Mouse (Mus musculus): ENCODE measurements around the gene Slc15a3.

The Slc15a3 gene

DNA sequence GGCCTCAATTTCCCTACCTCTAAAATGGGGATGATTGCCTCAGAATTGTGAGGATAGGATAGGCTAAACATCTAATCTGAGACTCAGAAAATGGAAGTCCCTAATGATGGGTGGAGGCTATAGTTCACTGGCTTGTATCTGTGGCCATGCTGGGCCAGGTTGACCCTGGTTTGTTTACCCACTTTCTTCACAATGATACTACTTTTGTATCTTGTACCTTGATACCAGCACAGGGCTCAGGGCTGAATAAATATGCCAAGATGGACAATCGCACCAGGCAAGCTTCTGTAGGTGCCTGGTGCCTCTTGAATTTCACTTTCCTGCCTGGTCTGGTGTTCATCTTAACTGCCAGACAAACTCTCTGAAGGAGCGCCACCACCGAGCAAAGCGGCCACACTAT, 17.0 kb upstream of the Slc15a3 start:
- no peak for DNase-seq

- no peak for DNase-seq
These were observed 15.5 kb upstream of the Slc15a3 start for GRCm38 (mm10) chr19:10824061-10824460.

- no peak for DNase-seq
These were observed 11.2 kb upstream of the Slc15a3 start for GRCm38 (mm10) chr19:10828321-10828720.

DNA sequence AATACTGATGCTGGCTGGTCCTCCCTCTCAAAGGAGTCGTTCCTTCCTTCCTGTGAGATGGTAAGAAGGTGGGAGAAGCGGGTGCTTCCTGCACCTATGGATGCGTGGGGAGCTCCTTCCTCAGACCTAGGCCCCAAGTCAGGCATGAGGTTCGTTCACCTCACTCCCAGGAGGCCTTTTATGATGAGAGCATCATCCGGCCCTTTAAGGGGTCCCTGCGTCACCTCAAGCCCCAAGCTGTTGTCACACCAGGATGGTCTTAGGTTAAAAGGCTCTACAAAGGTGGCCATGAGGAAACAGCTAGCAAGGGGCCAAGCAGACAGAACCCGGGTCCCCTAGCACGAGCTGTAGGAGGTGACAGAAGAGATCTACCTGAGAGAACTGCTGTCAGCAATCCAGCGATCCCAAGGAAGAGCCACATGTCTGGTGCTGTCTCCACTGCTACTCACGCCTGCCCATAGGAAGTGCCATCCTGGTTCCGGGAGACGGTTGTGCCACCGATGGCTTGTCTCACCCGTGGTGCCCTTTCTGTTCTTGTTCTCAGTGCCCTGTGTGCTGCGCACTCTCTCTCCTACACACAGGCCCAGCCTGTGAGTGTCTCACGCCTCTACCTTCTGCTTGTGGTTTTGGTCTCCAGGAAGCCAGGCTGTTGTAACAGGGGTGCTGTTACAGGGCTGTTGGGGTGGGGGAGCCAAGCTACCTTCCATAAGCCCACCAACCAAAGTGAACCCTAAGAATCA, 9.9 kb upstream of the Slc15a3 start, which contains the start of gene Cd6:
Gene Cd6 (minus strand): TSS at position 623 of the 740 bp plus-strand sequence.
- no peak for DNase-seq

- peak; percentile 61 for DNase-seq
These were observed 8.1 kb upstream of the Slc15a3 start for GRCm38 (mm10) chr19:10831424-10831823.

DNA sequence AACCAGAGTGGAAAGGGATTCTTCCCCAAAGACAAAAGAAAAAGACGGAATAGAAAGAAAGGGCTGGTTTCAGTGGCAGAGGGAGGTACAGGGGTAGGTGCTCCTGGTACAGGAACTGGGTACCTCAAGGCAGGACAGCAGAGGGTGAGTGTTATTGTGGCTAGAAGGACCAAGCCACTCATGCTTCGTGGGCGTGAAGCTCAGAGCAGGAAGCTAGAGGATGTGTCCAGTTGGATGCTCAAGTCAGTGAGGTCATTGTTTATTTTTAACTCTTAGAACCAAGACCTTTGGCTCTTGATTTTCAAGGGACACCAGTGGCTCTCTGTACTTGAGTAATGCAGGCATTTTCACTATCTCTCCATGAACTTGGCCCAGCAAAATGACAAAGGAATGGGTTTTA, 7.5 kb upstream of the Slc15a3 start:
- DNase-seq = no peak

DNA sequence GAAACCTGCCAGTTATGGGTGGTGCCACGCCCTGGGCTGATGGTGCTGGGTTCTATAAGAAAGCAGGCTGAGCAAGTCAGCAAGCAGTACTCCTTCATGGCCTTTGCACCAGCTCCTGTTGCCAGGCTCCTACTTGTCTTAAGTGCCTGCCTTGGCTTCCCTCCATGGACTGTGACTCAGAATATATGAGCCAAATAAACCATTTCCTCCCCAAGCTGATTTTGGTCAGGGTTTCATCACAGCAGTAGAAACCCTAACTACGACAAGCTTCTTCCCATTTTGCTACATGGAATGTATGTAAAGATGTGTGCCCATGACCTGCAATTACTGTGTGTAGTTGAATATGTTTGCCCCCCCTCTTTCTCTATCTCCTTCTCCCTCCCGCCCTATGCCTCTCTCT, 5.9 kb upstream of the Slc15a3 start:
- no peak for DNase-seq

GRCm38 (mm10) chr19:10835671-10836070, 3.9 kb upstream of the Slc15a3 start:
- DNase-seq = no peak

- peak; percentile 55 for DNase-seq
These were observed 2.4 kb downstream of the Slc15a3 start for GRCm38 (mm10) chr19:10841721-10842626.

- DNase-seq = no peak
These were observed 3.4 kb downstream of the Slc15a3 start for GRCm38 (mm10) chr19:10842914-10843313.

GRCm38 (mm10) chr19:10844206-10844605, 4.7 kb downstream of the Slc15a3 start:
- DNase-seq = no peak

GRCm38 (mm10) chr19:10845454-10845853, 5.9 kb downstream of the Slc15a3 start:
- no peak for DNase-seq

DNA sequence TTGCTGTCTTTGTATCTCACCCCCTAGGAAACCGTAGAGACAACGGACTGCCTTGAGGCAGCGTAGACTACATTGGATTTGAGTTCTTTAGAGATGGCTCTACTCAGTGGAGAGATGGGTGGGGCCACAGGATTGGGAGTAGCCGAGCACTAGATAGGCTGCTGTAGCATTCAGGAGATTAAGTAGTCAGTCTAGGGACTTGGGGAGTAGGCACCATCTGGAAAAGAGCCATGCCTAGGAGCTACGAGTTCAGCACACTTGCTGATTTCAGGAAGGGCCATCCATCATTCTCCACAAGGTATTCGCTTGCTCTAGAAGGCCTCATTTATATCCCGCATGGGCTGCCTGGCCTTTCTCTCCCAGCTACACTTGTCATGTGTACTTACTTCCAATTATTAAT, 6.6 kb downstream of the Slc15a3 start:
- no peak for DNase-seq

GRCm38 (mm10) chr19:10847311-10848087, 8.0 kb downstream of the Slc15a3 start:
- peak; percentile 38 for DNase-seq

- DNase-seq = no peak
These were observed 15.9 kb downstream of the Slc15a3 start for GRCm38 (mm10) chr19:10855422-10855821.

DNA sequence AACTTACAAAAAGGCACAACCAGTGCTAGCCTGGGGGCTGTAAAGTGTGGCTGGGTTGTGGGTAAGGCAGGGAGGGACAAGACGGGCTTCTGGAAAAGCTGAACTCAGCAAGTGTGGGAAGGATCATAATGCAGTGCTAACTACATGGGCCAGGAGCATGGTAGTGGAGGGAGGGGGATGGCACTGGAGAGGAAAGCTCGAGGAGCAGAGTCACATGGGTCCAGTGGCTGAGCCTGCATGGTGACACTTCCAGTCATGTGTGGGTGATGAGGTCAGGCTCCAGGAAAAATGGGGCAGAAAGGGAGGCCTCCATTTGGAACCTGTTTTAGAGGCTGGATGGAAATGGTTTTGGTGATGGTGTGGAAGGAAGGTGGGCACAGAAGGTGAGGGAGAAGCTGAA, 17.0 kb downstream of the Slc15a3 start:
- no peak for DNase-seq

DNA sequence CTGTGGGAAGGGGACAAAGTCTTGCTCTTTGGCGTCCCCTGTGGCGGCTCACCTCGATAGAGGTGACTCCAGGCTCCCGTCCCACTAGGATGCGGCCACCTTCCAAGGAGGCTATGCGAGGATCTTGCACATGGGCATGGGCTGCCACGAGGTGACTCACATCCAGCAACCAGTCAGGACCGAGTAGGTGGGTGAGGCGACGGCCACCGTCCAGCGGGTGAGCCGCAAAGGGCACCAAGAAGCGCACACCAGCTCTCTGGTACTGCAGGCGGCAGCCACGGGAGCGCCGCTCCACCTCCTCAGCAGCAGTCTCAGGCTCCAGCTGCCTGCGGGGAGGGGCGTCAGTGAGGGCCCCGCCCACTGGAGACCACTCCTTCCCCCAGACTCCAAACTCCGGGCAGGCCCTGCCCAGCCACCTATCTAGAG, 20.6 kb downstream of the Slc15a3 start:
- no peak for DNase-seq

DNA sequence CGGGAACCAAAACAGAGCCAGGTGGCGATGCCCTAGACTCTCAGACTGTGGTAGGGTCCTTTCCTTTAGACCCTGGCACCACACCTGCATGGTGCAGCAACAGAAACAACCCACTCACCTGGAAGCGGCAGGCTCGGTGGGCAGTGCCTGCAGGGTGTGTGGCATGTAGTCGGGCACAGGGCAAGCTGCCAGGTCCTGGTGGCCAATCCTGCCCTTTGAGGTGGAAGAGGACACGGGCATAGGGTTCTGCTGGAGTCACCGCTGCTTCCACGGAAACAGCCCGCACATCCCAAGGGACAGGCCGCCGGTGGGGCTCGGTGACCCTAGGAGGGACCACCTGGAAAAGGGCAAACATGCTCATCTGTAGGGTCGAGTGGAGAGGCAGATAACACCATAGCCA, 26.8 kb downstream of the Slc15a3 start:
- DNase-seq = no peak

DNA sequence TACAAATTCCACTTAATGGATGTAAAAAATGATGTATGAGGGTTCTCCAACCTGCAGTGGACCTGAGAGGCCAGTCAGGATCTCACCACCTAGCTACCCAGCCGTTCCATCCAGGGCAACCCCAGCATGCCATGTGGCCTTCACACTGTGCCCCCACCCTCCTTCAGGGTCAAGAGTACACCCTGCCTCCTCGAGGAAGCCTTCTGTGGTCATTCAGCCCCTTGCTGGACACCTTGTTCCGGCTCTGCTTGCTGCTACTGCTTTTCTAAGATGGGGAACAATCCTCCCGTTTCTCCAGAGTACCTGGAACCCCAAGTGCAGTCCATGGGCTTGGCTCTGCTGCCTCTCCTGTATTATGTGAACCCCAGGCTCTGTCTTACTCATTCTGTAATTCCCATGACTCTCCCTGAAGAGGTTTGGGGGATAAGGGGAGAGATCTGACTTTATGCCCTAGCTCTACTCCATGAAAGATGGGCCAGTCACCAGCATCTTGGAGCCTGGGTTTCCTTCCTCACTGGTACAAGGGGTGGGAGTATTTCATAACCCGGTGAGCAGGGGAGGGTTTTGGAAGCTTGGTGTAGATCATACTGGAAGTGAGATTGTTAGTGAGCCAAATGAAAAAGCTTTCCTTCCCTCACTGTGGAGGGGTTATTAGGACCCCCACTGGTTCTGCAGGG, 28.6 kb downstream of the Slc15a3 start:
- DNase-seq = no peak

GRCm38 (mm10) chr19:10868623-10869141, 29.2 kb downstream of the Slc15a3 start:
- DNase-seq = no peak

DNA sequence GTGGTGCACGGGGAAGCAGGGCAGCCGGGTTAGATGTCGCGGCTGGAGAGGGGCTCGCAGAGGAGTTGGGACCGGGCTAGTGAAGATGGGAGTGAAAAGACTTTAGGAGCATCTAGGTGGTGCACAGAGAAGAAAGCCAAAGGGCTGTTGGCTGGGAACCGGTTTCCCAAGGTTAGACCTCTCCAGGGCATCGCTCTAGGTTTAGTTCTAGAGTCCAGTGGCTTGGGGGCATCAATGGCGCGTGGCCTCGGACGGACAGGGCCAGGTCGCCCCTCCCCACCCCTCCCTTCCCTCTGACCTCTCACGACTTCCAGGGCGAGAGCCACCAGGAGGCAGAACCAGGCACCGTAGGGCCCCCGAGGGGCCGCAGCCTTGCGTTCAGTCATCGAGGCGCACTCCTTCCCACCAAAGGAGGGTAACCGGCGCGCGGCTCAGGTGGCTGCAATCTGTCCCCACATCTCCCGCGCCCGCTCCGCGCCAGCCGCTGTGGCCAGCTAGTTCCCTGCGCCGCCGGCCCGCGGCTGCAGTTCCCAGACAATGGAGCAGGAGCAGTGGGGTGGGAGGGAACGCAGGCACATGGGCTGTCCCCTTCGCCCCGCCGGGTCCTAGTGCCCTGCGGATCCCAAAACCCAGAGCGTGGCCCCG, 29.8 kb downstream of the Slc15a3 start:
- DNase-seq = peak; percentile 69

Measured in kidney, adult 9 months (tissue).